Mouse (Mus musculus) retina, postnatal 1 day (tissue): ENCODE results near the gene Med29.
"Not testable (repeated sequence)": the region's sequence is repeated elsewhere in the genome, so short reads cannot be mapped to it uniquely, and the experiment has no call there.

Experiments
- DNase-seq: peaks from one replicate; pipeline ENCODE4 v3.0.0-alpha.2; 2012

The Med29 gene

GRCm38 (mm10) chr7:28395425-28395824, 2.9 kb upstream of the Med29 start:
- no peak for DNase-seq

- no peak for DNase-seq
These were observed 904 bp upstream of the Med29 start for GRCm38 (mm10) chr7:28393272-28393951.

- DNase-seq = no peak
These were observed 2.2 kb downstream of the Med29 start for GRCm38 (mm10) chr7:28390331-28390730.

GRCm38 (mm10) chr7:28387384-28387783, 5.1 kb downstream of the Med29 start:
- DNase-seq = not testable (repeated sequence)

GRCm38 (mm10) chr7:28386877-28387276, 5.6 kb downstream of the Med29 start:
- not testable (repeated sequence) for DNase-seq

GRCm38 (mm10) chr7:28386462-28386861, 6.0 kb downstream of the Med29 start:
- peak; percentile 90 for DNase-seq

- DNase-seq = no peak
These were observed 6.5 kb downstream of the Med29 start for GRCm38 (mm10) chr7:28386007-28386406.

- DNase-seq = no peak
These were observed 7.3 kb downstream of the Med29 start for GRCm38 (mm10) chr7:28385196-28385595.

GRCm38 (mm10) chr7:28384162-28384561, 8.3 kb downstream of the Med29 start:
- DNase-seq = no peak

- DNase-seq = no peak
These were observed 8.9 kb downstream of the Med29 start for GRCm38 (mm10) chr7:28383606-28384005.

GRCm38 (mm10) chr7:28382981-28383396, 9.5 kb downstream of the Med29 start:
- DNase-seq = peak; percentile 37

- DNase-seq = peak; percentile 62
These were observed 10.1 kb downstream of the Med29 start for GRCm38 (mm10) chr7:28382347-28382951.

GRCm38 (mm10) chr7:28381938-28382337, 10.6 kb downstream of the Med29 start:
- DNase-seq = peak; percentile 77

GRCm38 (mm10) chr7:28381017-28381790, 11.3 kb downstream of the Med29 start:
- peak; percentile 60 for DNase-seq

- DNase-seq = no peak
These were observed 12.1 kb downstream of the Med29 start, which contains the start of gene Zfp36 for GRCm38 (mm10) chr7:28380237-28381016. Zfp36 (minus strand) TSS chr7:28380253.

- peak; percentile 92 for DNase-seq
These were observed 13.5 kb downstream of the Med29 start for GRCm38 (mm10) chr7:28378769-28379651.

GRCm38 (mm10) chr7:28378066-28378690, 14.3 kb downstream of the Med29 start:
- DNase-seq = no peak

GRCm38 (mm10) chr7:28377190-28378065, 15.1 kb downstream of the Med29 start:
- DNase-seq = no peak

GRCm38 (mm10) chr7:28376011-28376771, 16.3 kb downstream of the Med29 start:
- DNase-seq = peak; percentile 36
